Mouse (Mus musculus) adrenal gland, adult 2 months (tissue): ENCODE results near the gene Retreg3. TPM values are rescaled to one million over a fixed set of nuclear protein-coding genes. Genes with fewer than 3 reads are reported as not detected.

Experiments used
- DNase-seq: peaks from one replicate; pipeline ENCODE4 v3.0.0; 2021
- polyA plus RNA-seq: library from polyadenylated mRNA; depleted of rRNA; stranded (reverse); fragments of >200 nt; gene quantifications from 2 replicates; pipeline ENCODE4 v1.2.3, GENCODE M21; 2012
- total RNA-seq, 2 experiments: library from RNA; stranded (reverse); gene quantifications; 2 replicates each; pipeline ENCODE4 v1.2.3; 2021

Gene Retreg3
- total and polyA plus RNA-seq, 3 experiments: 46.9 to 50.9 (median 50.7) TPM

- DNase-seq: peak; percentile 57
Measured at GRCm38 (mm10) chr11:101078121-101078520, 41.6 kb downstream of the Retreg3 start, which contains the start of gene Hsd17b1. Hsd17b1 (plus strand) TSS chr11:101078411.

GRCm38 (mm10) chr11:101071810-101072428, 47.8 kb downstream of the Retreg3 start:
- DNase-seq: no peak

GRCm38 (mm10) chr11:101070987-101071386, 48.7 kb downstream of the Retreg3 start:
- no peak for DNase-seq

- no peak for DNase-seq
Measured at GRCm38 (mm10) chr11:101070189-101070527, 49.5 kb downstream of the Retreg3 start.

GRCm38 (mm10) chr11:101069391-101070188, 50.1 kb downstream of the Retreg3 start, which contains the start of gene Naglu:
Naglu (plus strand) TSS chr11:101070012.
- peak; percentile 99 for DNase-seq

- peak; percentile 86 for DNase-seq
Measured at GRCm38 (mm10) chr11:101066549-101067412, 52.9 kb downstream of the Retreg3 start.

GRCm38 (mm10) chr11:101065002-101065401, 54.7 kb downstream of the Retreg3 start:
- DNase-seq: peak; percentile 76

- DNase-seq: peak; percentile 59
Measured at GRCm38 (mm10) chr11:101064462-101064861, 55.2 kb downstream of the Retreg3 start.

GRCm38 (mm10) chr11:101063676-101064327, 55.9 kb downstream of the Retreg3 start:
- DNase-seq: peak; percentile 78

GRCm38 (mm10) chr11:101062971-101063675, 56.6 kb downstream of the Retreg3 start:
- DNase-seq: no peak

- peak; percentile 69 for DNase-seq
Measured at GRCm38 (mm10) chr11:101062165-101062884, 57.4 kb downstream of the Retreg3 start.

GRCm38 (mm10) chr11:101061049-101061448, 58.6 kb downstream of the Retreg3 start:
- no peak for DNase-seq

- DNase-seq: peak; percentile 86
Measured at GRCm38 (mm10) chr11:101060126-101060525, 59.6 kb downstream of the Retreg3 start.

GRCm38 (mm10) chr11:101059473-101059872, 60.2 kb downstream of the Retreg3 start:
- no peak for DNase-seq

- peak; percentile 44 for DNase-seq
Measured at GRCm38 (mm10) chr11:101058726-101059125, 61.0 kb downstream of the Retreg3 start.

- DNase-seq: peak; percentile 85
Measured at GRCm38 (mm10) chr11:101057860-101058259, 61.8 kb downstream of the Retreg3 start.

GRCm38 (mm10) chr11:101056885-101057284, 62.8 kb downstream of the Retreg3 start:
- DNase-seq: peak; percentile 58

- no peak for DNase-seq
Measured at GRCm38 (mm10) chr11:101055418-101055817, 64.3 kb downstream of the Retreg3 start.

GRCm38 (mm10) chr11:101053974-101054373, 65.7 kb downstream of the Retreg3 start:
- no peak for DNase-seq

- no peak for DNase-seq
Measured at GRCm38 (mm10) chr11:101052751-101053473, 66.8 kb downstream of the Retreg3 start.
